Mouse (Mus musculus): Measurements from ENCODE around the gene Emd. TPM values are rescaled to one million over a fixed set of nuclear protein-coding genes. Genes with fewer than 3 reads are reported as not detected.

The Emd gene
- polyA plus RNA-seq, 1 experiment from 2014 or later: 23.2 TPM

DNA sequence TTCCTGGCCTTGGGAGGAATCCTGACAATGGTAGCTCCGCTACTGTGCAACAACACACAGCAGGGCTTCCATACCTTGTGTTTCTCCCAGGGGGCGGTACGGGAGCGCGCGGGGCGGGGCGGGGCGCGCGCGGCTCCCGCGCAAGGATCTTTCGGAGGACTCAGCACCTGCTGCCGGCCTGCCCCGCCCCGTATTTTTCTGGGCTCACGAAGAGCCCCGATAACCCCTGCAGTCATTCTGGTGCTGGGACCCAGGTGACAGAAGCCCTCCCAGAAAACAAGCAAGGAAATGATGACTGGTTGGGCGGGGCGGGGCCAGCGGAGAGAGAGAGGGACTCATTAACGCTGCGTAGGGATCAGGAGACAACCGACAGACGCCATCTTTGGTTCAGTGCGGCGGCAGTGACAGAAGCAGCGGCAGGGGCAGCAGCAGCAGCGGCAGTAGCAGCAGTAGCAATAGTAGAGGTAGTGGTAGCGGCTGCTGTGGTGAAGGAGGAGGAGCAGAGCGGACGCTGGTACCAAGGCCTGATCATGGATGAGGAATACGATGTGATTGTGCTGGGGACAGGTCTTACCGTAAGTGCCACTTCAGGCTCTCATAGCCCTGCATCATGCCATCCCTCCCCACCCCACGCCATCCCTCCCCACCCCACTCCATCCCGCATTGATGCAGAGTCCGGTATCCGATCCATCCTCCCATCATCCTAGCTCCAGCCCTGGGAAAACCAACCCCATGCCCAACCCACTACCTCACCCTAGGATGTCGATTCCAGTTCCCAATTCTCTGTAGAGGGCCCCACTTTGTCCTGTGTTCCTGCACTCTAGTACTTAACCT, 50.6 kb downstream of the Emd start, which contains the start of gene Gdi1:
Gdi1 (plus strand) TSS at position 132 of the 834 bp plus-strand sequence.
- 6% methylated on average over 41 of the region's 41 CpGs for WGBS
- ATAC-seq (replicated peaks; ENCODE audit: low FRiP score): peak; percentile 85
- no peaks in the 10 kb centered on the region for H3K4me1 ChIP-seq (replicated peaks; ENCODE audit: control insufficient read depth, insufficient read depth, low read length)
- H3K9me3 ChIP-seq (ENCODE audit: control insufficient read depth, low read length): no peaks in the 10 kb centered on the region
- H3K36me3 ChIP-seq (ENCODE audit: control insufficient read depth, insufficient read depth, low read length): peaks cover 23% of the 10 kb centered on the region; the same call in 1 of the 2 replicates
- DNase-seq (ENCODE audit: low spot score): peak; percentile 79
- peak within 1 kb of the TSS; percentile 77 for H3K4me2 ChIP-seq
- H3K4me3 ChIP-seq (ENCODE audit: low read depth, low read length): peak within 1 kb of the TSS; percentile 61
- H3K9ac ChIP-seq (ENCODE audit: low read depth, low read length): peak within 1 kb of the TSS; percentile 77
- H3K27ac ChIP-seq (ENCODE audit: low read depth, low read length): peak within 1 kb of the TSS; percentile 78
- H3K27me3 ChIP-seq (replicated peaks; ENCODE audit: control insufficient read depth, insufficient read depth, low read length): no peaks in the 10 kb centered on the region

Small RNA genes lying within 50 kb of the gene (microRNA-seq; reads per million reads assigned to microRNA genes)
- gene Mir7091 (ENCODE audit: borderline number of aligned reads): 3.2 reads per million

Other genes with a start within 250 kb of the Emd start
- gene Irak1, start 230.8 kb upstream of the Emd start, polyA plus RNA-seq (2014; fragmentation: Nextera tagmentation; extraction: Ambion mirVana): 51.8 and 61.0 TPM in 2 replicates
- not detected in 2 replicates for gene Opn1mw, start 127.2 kb upstream of the Emd start, polyA plus RNA-seq (2014; fragmentation: Nextera tagmentation; extraction: Ambion mirVana)
- gene Mecp2, start 119.3 kb upstream of the Emd start, polyA plus RNA-seq (2014; fragmentation: Nextera tagmentation; extraction: Ambion mirVana): 10.5 and 11.8 TPM in 2 replicates
- not detected in 2 replicates for gene Tex28, start 86.8 kb upstream of the Emd start, polyA plus RNA-seq (2014; fragmentation: Nextera tagmentation; extraction: Ambion mirVana)
- gene Tktl1, start 77.4 kb upstream of the Emd start, polyA plus RNA-seq (2014; fragmentation: Nextera tagmentation; extraction: Ambion mirVana): not detected in 2 replicates
- gene Flna, start 4.9 kb upstream of the Emd start, polyA plus RNA-seq (2014; fragmentation: Nextera tagmentation; extraction: Ambion mirVana): 172 and 175 TPM in 2 replicates
- gene Rpl10, start 16.1 kb downstream of the Emd start, polyA plus RNA-seq (2014; fragmentation: Nextera tagmentation; extraction: Ambion mirVana): 887 and 939 TPM in 2 replicates
- 48.5 and 49.8 TPM in 2 replicates for gene Taz, start 27.2 kb downstream of the Emd start, polyA plus RNA-seq (2014; fragmentation: Nextera tagmentation; extraction: Ambion mirVana)
- gene Dnase1l1, start 27.6 kb downstream of the Emd start, polyA plus RNA-seq (2014; fragmentation: Nextera tagmentation; extraction: Ambion mirVana): 12.1 and 15.3 TPM in 2 replicates
- 90.5 and 103 TPM in 2 replicates for gene Atp6ap1, start 42.4 kb downstream of the Emd start, polyA plus RNA-seq (2014; fragmentation: Nextera tagmentation; extraction: Ambion mirVana)
- gene Gdi1, start 50.3 kb downstream of the Emd start, polyA plus RNA-seq (2014; fragmentation: Nextera tagmentation; extraction: Ambion mirVana): 112 and 122 TPM in 2 replicates
- gene Fam50a, start 58.3 kb downstream of the Emd start, polyA plus RNA-seq (2014; fragmentation: Nextera tagmentation; extraction: Ambion mirVana): 55.0 and 55.1 TPM in 2 replicates
- gene Plxna3, start 74.4 kb downstream of the Emd start, polyA plus RNA-seq (2014; fragmentation: Nextera tagmentation; extraction: Ambion mirVana): 3.6 and 5.8 TPM in 2 replicates
- gene Lage3, start 98.9 kb downstream of the Emd start, polyA plus RNA-seq (2014; fragmentation: Nextera tagmentation; extraction: Ambion mirVana): 94.4 and 102 TPM in 2 replicates
- 72.0 and 75.4 TPM in 2 replicates for gene Ubl4a, start 118.5 kb downstream of the Emd start, polyA plus RNA-seq (2014; fragmentation: Nextera tagmentation; extraction: Ambion mirVana)
- gene Slc10a3, start 118.7 kb downstream of the Emd start, polyA plus RNA-seq (2014; fragmentation: Nextera tagmentation; extraction: Ambion mirVana): 11.9 and 13.0 TPM in 2 replicates
- gene Fam3a, start 138.6 kb downstream of the Emd start, polyA plus RNA-seq (2014; fragmentation: Nextera tagmentation; extraction: Ambion mirVana): 16.8 and 18.5 TPM in 2 replicates
- gene Ikbkg, start 138.6 kb downstream of the Emd start, polyA plus RNA-seq (2014; fragmentation: Nextera tagmentation; extraction: Ambion mirVana): 19.2 and 23.0 TPM in 2 replicates
- gene G6pdx, start 174.5 kb downstream of the Emd start, polyA plus RNA-seq (2014; fragmentation: Nextera tagmentation; extraction: Ambion mirVana): 65.0 and 76.6 TPM in 2 replicates
- gene Gm6880, start 226.7 kb downstream of the Emd start, polyA plus RNA-seq (2014; fragmentation: Nextera tagmentation; extraction: Ambion mirVana): not detected in 2 replicates

All from liver, embryonic 11.5 days (tissue).